Mouse (Mus musculus): ENCODE data around the gene Iqce.
"Not testable (repeated sequence)": the region's sequence is repeated elsewhere in the genome, so short reads cannot be mapped to it uniquely, and the experiment has no call there.

Iqce gene

DNA sequence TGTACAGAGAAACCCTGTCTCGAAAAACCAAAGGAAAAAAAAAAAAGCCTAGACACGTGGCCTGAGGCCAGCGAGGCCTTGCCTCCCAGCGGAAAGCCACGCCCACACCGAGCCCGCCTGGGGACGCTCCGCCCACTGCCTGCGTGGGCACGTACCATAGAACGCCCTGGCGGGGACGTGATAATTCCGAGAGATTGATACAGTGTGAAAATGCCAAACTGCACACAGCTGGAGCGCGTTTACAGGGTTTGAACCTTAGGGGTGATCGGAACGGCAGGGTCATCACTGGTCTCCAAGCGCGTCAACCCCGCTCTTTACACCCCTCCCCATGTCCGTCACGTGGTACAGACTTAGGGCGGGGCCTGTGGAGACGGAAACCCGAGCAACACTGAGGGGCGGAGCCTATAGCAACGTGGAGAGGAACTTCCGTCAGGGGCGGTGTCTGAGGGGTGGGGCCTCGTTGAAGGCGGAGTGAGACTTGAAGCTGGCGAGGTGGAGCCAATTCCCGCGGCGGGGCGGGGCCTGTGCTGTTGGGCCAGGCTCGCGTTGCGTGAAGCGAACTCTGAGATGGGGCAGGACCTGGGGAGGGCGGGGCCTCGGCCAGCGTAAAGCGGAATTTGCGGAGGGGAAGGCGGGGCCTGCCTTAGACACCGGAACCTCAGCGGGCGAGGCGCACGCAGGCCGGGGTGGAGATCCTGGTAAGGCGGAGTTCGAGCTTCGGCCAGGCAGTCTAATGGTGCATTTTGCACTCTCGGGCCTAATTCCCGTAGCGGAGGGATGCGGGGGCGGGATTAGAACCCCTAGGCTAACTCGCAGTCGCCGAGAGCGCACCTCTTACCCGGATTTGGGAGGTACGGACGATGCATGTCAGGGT lies 2.4 kb upstream of the Iqce start, which contains the start of gene Brat1:
Gene Brat1, plus strand, starts transcription at position 634 of the 874 bp plus-strand sequence.
- DNase-seq (ENCODE audit: low read depth, low spot score): peak; percentile 100

DNA sequence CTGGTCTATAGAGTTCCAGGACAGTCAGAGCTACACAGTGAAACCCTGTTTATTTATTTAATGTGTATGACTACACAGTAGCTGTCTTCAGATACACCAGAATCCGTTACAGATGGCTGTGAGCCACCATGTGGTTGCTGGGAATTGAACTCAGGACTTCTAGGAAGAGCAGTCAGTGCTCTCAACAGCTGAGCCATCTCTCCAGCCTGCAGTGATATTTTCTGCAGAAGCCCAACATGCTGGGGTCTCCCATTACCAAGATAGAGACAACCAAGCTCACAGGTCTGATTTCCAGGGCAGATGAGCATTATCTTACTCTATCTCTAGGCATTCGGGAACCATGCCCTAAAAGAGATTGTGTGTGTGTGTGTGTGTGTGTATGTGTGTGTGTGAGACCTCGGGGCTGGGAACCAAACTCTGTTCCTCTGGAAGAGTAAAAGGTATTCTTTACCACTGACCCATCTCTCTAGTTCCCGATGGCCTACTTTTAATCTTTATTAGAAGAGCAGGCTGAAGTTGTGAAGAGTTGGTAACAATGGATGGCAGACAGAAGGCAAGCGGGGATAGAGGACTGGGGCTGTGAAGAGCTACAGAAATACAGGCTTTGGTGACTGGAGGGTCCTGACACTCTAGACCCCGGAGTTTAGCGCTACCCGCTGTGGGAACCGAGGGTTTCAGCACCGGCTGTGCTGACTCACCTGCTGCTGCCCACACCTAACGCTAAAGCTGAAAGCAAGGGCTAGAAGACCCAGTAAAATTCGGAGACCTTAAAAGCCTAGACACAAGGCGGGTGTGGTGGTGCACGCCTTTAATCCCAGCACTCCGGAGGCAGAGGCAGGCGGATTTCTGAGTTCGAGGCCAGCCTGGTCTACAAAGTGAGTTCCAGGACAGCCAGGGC lies 1.6 kb upstream of the Iqce start:
- DNase-seq (ENCODE audit: low read depth, low spot score): no peak

GRCm38 (mm10) chr5:140702618-140703175 lies 519 bp upstream of the Iqce start:
- no peak for DNase-seq (ENCODE audit: low read depth, low spot score)

- no peak for DNase-seq (ENCODE audit: low read depth, low spot score)
Measured at GRCm38 (mm10) chr5:140701661-140702060, 517 bp downstream of the Iqce start.

GRCm38 (mm10) chr5:140699776-140700175 lies 2.4 kb downstream of the Iqce start:
- no peak for DNase-seq (ENCODE audit: low read depth, low spot score)

DNA sequence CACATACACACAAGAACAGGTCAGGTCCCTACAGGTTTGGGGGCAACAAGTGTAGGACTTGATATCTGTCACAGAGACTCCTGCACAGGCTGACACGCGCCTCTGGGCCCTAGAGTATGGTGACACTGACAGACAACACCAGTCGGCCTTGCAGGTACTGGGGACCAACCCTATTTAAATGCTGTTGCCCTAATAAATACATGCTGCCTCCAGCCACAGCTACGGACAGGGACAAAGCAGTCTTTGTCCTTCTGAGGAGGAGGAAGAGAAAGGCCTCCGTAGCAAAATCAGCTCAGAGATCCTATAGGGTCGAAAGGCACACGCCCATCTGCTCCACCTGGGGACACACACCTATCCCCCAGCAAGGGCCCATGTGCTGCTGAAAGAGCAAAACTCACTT lies 6.2 kb downstream of the Iqce start:
- DNase-seq (ENCODE audit: low read depth, low spot score): no peak

GRCm38 (mm10) chr5:140688434-140688833 lies 13.7 kb downstream of the Iqce start:
- DNase-seq (ENCODE audit: low read depth, low spot score): no peak

DNA sequence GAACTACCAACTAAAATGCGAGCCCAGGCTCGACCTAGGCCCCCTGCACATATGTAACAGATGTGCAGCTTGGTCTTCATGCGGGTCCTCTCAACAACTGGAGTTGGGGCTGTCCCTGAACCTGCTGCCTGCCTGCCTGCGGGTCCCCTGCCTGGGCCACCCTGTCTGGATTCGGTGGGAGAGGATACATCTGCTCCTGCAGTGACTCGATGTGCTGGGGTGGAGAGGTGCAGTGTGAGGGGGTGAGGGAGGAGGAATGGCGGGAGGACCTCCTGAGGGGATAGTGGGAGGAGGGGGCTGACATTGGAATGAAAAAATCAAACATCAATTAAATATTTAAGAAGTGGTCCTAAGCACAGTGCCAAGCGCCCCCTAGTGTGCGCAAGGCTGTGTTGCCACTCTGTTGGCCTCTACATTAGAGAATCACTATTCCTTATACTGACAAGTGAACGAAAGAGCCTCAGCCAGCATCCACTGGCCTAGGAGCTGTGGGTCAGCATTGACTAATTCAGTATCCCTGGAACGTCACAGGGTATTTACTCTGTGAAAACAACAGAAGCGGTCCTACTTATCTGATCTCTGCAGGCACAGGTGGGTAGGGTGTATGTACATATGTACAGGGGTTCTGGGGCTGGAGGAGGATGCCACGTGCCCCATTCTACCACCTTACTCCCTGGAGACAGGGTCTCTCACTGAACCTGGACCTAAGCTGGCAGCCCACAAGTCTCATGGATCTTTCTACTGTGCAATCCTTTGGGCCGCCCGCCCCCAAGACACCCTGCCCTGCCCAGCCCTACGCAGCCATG lies 17.6 kb downstream of the Iqce start:
- no peak for DNase-seq (ENCODE audit: low read depth, low spot score)

DNA sequence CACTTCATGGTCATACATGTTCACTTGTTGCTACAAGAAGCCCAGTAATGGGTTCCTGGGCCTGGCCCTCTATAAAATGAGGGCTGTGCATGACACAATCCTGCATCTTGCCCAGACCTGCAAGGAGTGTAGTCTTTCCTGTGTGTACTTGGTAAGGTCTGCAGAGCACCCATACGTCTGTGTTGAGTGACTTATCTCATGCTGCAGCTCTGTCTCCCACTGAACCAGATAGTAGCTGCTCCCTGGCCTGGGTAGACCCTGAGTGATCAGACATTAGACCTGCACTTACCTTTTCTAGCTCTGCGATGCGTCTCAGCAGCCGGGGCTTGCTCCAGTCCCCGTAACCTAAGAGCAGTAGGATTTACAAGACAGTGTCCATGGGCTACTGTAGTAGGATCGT lies 20.1 kb downstream of the Iqce start:
- no peak for DNase-seq (ENCODE audit: low read depth, low spot score)

DNA sequence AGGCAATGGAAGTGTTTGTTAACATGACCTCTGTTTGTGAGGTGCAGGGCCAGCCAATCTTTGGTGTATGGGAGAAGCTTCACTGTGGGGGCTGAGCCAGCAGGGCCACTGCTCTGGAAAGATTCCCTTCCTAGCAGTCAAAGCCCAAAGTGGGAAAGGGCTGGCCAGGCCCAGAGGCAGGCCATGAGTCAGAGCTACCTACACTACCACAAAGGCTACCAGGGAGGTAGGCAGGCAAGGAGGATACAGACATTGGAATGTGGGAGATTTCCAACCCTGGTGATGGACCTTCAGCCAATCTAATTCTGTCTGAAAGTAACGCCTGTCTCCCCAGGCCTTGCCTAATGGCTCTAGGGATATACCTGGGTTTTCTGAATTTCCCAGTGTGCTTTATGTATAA lies 21.2 kb downstream of the Iqce start:
- DNase-seq (ENCODE audit: low read depth, low spot score): no peak

DNA sequence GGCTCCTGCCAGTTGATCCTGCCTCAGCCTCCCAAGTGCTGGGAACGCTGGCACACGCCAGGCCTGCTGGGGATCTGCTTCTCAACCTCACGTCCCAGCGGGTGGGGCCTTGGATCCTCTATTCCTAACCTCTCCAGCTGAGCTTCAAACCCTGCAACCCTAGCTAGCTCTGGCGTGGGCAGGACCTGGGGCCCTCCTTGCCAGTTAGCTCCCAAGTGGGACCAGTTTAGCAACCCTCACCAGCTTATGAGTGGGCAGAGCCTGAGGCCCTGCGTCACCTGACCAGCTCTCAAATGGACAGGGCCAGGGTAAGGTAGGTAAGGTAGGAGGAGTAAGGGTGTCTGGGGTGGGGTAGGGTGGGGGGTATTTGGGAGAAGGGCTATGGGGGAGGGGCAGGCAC lies 22.1 kb downstream of the Iqce start:
- no peak for DNase-seq (ENCODE audit: low read depth, low spot score)

GRCm38 (mm10) chr5:140677137-140677536 lies 25.0 kb downstream of the Iqce start:
- DNase-seq (ENCODE audit: low read depth, low spot score): no peak

GRCm38 (mm10) chr5:140675640-140676039 lies 26.5 kb downstream of the Iqce start:
- DNase-seq (ENCODE audit: low read depth, low spot score): no peak

DNA sequence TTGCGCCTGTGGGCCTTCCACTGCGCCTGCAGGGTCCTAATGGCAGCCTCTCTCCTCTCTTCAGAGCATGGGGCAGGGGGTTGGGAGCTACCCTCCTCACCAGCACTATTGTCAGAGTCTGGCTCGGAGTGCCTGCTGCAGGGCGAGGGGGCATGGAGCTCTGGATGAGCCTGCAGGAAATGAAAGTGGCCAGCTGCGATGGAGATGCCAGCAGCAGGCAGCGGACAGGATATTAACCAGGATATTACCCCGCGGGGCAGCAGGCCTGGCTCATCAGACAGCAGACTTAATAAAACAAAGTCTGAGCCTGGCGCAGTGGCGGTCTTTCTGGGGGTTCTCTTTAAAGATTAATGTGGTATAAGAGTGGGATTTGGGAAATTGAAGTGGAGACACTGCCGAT lies 27.1 kb downstream of the Iqce start:
- DNase-seq (ENCODE audit: low read depth, low spot score): no peak

DNA sequence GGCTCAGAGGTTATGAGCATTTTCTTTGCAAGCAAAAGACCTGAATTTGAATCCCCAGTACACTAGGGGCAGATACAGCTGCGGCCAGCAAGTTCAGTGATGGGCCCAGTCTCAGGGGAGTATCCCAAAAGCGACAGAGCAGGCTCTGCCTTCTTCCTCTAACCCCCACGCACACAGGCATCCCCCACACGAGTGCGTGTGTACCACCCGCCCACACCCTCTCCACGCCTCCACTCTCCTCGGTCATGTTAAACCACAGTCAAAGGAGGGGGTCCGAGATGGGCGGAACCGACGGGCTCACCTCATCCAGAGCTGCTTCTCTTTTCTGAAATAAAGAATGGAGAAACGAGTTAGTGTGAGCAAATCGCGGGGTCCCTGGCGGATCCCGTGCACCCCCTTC lies 28.1 kb downstream of the Iqce start:
- no peak for DNase-seq (ENCODE audit: low read depth, low spot score)

DNA sequence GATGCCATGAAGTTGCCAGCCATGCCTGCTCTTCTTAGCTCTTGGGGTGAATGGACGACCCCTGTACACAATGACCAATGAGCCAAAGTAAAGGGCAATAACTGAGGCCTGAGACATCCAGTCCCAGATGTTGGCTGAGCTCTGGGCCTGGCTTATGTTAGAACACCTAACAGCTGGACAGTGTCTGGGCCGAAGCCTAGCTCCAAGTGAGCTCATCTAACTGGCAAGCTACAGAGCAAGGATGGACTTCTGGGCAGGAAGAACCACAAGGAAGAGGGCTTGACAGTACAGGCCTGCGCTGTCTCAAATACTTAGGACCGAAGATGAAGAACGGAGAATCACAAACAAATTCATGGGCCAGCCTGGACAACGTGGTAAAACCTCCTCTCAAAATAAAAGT lies 29.6 kb downstream of the Iqce start:
- not testable (repeated sequence) for DNase-seq (ENCODE audit: low read depth, low spot score)

DNA sequence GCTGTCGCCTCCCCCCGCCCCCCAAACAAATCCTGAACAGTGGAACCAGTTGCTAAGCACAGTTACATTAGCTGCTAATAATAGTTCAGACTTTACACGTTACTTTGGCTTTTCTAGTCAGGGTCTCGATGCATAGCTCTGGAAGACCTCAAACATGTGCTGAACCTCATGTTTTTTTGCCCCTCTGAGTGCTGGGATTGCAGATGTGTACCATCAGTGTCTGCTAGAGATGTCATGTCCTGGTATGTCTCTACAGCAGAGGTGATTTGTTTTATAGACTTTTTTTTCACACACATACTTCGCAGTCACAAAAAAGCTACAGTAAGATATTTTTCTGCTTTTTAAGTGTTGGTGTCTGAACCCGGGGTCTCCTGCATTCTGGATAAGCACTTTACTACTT lies 30.1 kb downstream of the Iqce start:
- DNase-seq (ENCODE audit: low read depth, low spot score): no peak

- peak; percentile 48 for DNase-seq (ENCODE audit: low read depth, low spot score)
Measured at GRCm38 (mm10) chr5:140663621-140664180, 38.5 kb downstream of the Iqce start.

- DNase-seq (ENCODE audit: low read depth, low spot score): no peak
Measured at GRCm38 (mm10) chr5:140662741-140663592, 39.2 kb downstream of the Iqce start.

All from retina, postnatal 7 days (tissue).